Mouse (Mus musculus): ENCODE results near the gene Defa28.
"Not testable (repeated sequence)": the region's sequence is repeated elsewhere in the genome, so short reads cannot be mapped to it uniquely, and the experiment has no call there.

The Defa28 gene

GRCm38 (mm10) chr8:21582706-21583105 lies at the start of gene Defa28:
Defa28 (plus strand) TSS chr8:21583006.
- not testable (repeated sequence) for DNase-seq (ENCODE audit: low spot score in 2 of 2)

DNA sequence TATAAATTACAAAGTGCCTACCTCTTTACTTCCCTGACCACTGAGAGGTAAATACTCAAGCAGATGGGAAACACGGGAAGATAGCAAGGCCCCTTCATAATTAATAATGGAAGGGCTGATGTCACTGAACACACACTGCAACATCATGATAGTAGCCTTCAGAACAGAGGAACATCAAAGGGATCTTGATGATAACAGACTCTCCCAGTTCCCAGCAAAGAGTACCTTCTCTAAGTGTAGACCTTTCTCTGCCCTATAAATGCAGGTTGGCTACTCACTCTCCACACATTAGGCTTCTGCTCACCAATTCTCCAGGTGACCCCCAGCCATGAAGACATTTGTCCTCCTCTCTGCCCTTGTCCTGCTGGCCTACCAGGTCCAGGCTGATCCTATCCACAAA lies 17.7 kb upstream of the Defa28 start, which contains the start of gene Defa37:
TSS of gene Defa37 (plus strand) at position 301 of the 400 bp plus-strand sequence.
- DNase-seq (ENCODE audit: low spot score in 2 of 2): not testable (repeated sequence)

GRCm38 (mm10) chr8:21594408-21594807 lies 11.6 kb downstream of the Defa28 start, which contains the start of gene Gm7861:
Gm7861 (minus strand) TSS chr8:21594508.
- DNase-seq (ENCODE audit: low spot score in 2 of 2): not testable (repeated sequence)

DNA sequence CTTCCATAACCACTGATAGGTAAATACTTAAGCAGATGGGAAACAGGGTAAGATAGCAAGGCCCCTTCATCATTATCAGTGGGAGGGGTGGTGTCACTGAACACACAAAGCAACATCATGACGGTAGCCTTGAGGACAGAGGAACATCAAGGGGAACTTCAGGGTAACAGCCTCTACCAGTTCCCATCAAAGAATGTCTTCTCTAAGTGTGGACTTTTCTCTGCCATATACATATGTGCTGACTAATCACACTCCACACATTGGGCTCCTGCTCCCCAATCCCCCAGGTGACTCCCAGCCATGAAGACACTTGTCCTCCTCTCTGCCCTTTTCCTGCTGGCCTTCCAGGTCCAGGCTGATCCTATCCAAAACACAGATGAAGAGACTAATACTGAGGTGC lies 35.1 kb downstream of the Defa28 start, which contains the start of gene Defa26:
TSS of gene Defa26 (plus strand) at position 301 of the 400 bp plus-strand sequence.
- DNase-seq (ENCODE audit: low spot score in 2 of 2): not testable (repeated sequence)
